Mouse (Mus musculus) C2C12 (cell line): ENCODE measurements around the gene Kiz.

ENCODE experiments used
- CEBPB ChIP-seq: IDR thresholded peaks from one replicate; pipeline ENCODE4 v1.6.1; 2011; ENCODE audit warnings: low read depth, mild to moderate bottlenecking, control low read depth, moderate library complexity
- CTCF ChIP-seq: IDR thresholded peaks from one replicate; pipeline ENCODE4 v1.5.1; 2011; ENCODE audit not compliant: control insufficient read depth, insufficient read depth, insufficient read length
- FOSL1 ChIP-seq: IDR thresholded peaks from one replicate; pipeline ENCODE4 v1.8.0; 2011; ENCODE audit warnings: mild to moderate bottlenecking, low read length; ENCODE audit not compliant: poor library complexity, insufficient read depth, severe bottlenecking
- MAX ChIP-seq: IDR thresholded peaks from one replicate; pipeline ENCODE4 v1.6.1; 2011; ENCODE audit warnings: mild to moderate bottlenecking, control low read depth
- MYOD1 ChIP-seq: IDR thresholded peaks from one replicate; pipeline ENCODE4 v1.6.1; 2011; ENCODE audit warnings: low read depth; ENCODE audit not compliant: control insufficient read depth, insufficient read length
- MYOG ChIP-seq: IDR thresholded peaks from one replicate; pipeline ENCODE4 v1.6.1; 2011; ENCODE audit not compliant: control insufficient read depth, insufficient read length; ENCODE audit errors: extremely low read depth
- USF1 ChIP-seq: IDR thresholded peaks from one replicate; pipeline ENCODE4 v1.6.1; 2011; ENCODE audit warnings: low read depth, mild to moderate bottlenecking, control low read depth, moderate library complexity

DNA sequence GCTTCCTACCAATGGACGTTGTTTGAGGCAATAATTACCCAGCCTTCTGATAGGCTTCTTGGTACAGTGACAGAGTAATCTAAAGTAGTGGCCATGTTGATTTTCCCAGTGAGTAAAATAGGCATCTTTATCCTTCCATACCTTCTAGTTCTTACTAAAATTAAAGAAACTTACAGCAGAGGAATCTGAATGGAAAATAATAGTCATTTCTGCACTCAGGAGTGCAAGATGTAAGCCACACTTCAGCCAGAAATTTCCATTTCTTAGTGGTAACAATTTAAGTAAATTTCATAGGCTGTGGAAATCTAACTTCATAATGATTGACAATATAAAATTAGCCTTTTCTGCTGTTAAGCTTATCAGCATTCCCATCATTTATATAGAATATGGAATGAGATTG is 69.6 kb downstream of the Kiz start:
- TF ChIP-seq CTCF (no peak), MYOD1 (no peak), USF1 (no peak), MYOG (no peak), MAX (no peak), CEBPB (no peak), FOSL1 (no peak)
